ENCODE assay signal across 14 mouse cellular contexts in the genomic region with DNA sequence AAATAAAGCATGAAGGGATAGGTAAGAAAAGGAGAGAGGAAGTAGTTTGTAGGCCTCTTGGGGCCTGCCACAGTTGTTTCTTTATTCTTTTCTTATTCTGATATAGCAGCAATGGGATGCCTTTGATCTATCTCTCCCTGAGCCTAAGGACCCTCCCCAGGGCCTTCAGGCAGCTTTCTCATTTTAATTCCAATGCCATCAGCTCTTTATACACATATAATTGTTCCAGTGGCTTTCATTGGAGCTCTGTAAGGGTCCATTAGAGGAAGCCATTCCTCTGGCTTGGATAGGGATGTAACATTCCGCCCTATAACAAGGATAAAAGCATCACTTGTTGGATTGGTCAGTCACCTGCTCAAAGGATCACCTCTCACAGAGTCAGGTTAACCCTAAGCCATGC.
"Had no signal": no experiment of that assay in that cellular context is flagged by ENCODE, and none has a peak within 500 bp of the region (broad histone marks: within the 10 kb centered on the region; RNA-seq: fewer than 3 reads in every experiment).

No protein-coding gene starts in this region.

- H3K4me2 ChIP-seq: liver, embryonic 13.5 days; neural tube, embryonic 13.5 days had no signal

- H3K4me1 ChIP-seq: liver, embryonic 13.5 days; neural tube, embryonic 13.5 days had no signal

- H3K4me3 ChIP-seq: layer of hippocampus, adult 2 months; liver, embryonic 13.5 days; myocyte; neural tube, embryonic 13.5 days had no signal

- H3K9ac ChIP-seq: liver, embryonic 13.5 days; neural tube, embryonic 13.5 days had no signal

- H3K27me3 ChIP-seq: liver, embryonic 13.5 days; neural tube, embryonic 13.5 days had no signal

- H3K9me3 ChIP-seq: liver, embryonic 13.5 days; neural tube, embryonic 13.5 days had no signal

- ATAC-seq: intestine, embryonic 16.5 days had no signal

- H3K36me3 ChIP-seq: liver, embryonic 13.5 days; neural tube, embryonic 13.5 days had no signal

- H3K27ac ChIP-seq: kidney, postnatal 0 days; layer of hippocampus, adult 2 months; liver, embryonic 13.5 days; neural tube, embryonic 13.5 days had no signal

- DNase-seq: kidney, adult 2 months; kidney, postnatal 25 days; layer of hippocampus, adult 9-11 months; liver, embryonic 13.5 days; lung, adult 2 months; lung, postnatal 14 days; lung, postnatal 4 days; thymus, adult 18-20 months; thymus, postnatal 36 days had no signal
